27 mouse cellular contexts compared by ENCODE assay signal in the genomic region with DNA sequence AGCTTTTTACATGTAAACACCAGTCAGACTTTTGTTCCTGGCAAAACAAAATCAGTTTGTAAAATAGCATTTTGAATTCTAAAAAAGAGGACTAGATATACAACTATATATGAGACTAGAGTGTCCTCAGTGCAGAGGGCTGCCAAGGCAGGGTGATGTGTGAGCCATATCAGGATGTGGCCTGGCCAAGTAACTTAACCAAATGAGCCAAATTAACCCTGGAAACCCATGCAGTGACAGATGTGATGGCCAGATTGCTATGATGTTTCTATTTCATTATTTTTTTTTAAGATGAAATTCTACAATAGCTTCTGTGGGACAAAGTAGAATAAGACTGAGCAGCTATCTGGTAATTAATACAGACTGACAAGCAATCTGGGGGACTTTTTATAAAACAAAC.
"Had no signal": no experiment of that assay in that cellular context is flagged by ENCODE, and none has a peak within 500 bp of the region (broad histone marks: within the 10 kb centered on the region; RNA-seq: fewer than 3 reads in every experiment).

No protein-coding gene starts in this region.

- H3K4me2 ChIP-seq: heart, embryonic 12.5 days; hindbrain, embryonic 12.5 days; hindbrain, embryonic 15.5 days; intestine, embryonic 15.5 days; limb, embryonic 13.5 days; limb, embryonic 15.5 days; liver, embryonic 12.5 days had no signal

- ATAC-seq: inflammation-experienced regulatory T-cells, adult 6 months; intestine, embryonic 15.5 days; intestine, postnatal 0 days; liver, embryonic 12.5 days had no signal

- DNase-seq: gastrocnemius, adult 2 months; gastrocnemius, postnatal 10 days; gastrocnemius, postnatal 25 days; heart, adult 18-20 months; heart, postnatal 10 days; heart, postnatal 4 days; kidney, adult 18-20 months; kidney, adult 8-10 months; kidney, postnatal 10 days; kidney, postnatal 25 days; kidney, postnatal 4 days; layer of hippocampus, adult 9-11 months; layer of hippocampus, postnatal 36 days; left cerebral cortex, postnatal 4 days had no signal

- H3K9ac ChIP-seq: heart, embryonic 12.5 days; hindbrain, embryonic 12.5 days; hindbrain, embryonic 15.5 days; intestine, embryonic 15.5 days; limb, embryonic 13.5 days; limb, embryonic 15.5 days; liver, embryonic 12.5 days; liver, embryonic 14.5 days had no signal

- H3K36me3 ChIP-seq: heart, embryonic 10.5 days; heart, embryonic 12.5 days; hindbrain, embryonic 10.5 days; hindbrain, embryonic 12.5 days; hindbrain, embryonic 15.5 days; intestine, embryonic 15.5 days; limb, embryonic 13.5 days; limb, embryonic 15.5 days; liver, embryonic 12.5 days had no signal

- H3K27me3 ChIP-seq: heart, embryonic 12.5 days; hindbrain, embryonic 12.5 days; hindbrain, embryonic 15.5 days; intestine, embryonic 15.5 days; limb, embryonic 13.5 days; limb, embryonic 15.5 days; liver, embryonic 12.5 days had no signal

- H3K27ac ChIP-seq: gastrocnemius, adult 2 months; heart, embryonic 10.5 days; hindbrain, embryonic 10.5 days; hindbrain, embryonic 12.5 days; hindbrain, embryonic 15.5 days; intestine, embryonic 15.5 days; layer of hippocampus, adult 2 months; limb, embryonic 13.5 days; limb, embryonic 15.5 days; liver, embryonic 12.5 days; liver, embryonic 14.5 days had no signal

- H3K4me3 ChIP-seq: gastrocnemius, adult 2 months; heart, embryonic 10.5 days; heart, embryonic 12.5 days; hindbrain, embryonic 10.5 days; hindbrain, embryonic 12.5 days; hindbrain, embryonic 15.5 days; intestine, embryonic 15.5 days; layer of hippocampus, adult 2 months; limb, embryonic 13.5 days; limb, embryonic 15.5 days; liver, embryonic 12.5 days had no signal

- H3K4me1 ChIP-seq: intestine, embryonic 15.5 days; limb, embryonic 15.5 days; liver, embryonic 12.5 days had no signal

- H3K9me3 ChIP-seq: heart, embryonic 10.5 days; heart, embryonic 12.5 days; hindbrain, embryonic 10.5 days; hindbrain, embryonic 12.5 days; hindbrain, embryonic 15.5 days; intestine, embryonic 15.5 days; limb, embryonic 13.5 days; limb, embryonic 15.5 days; liver, embryonic 12.5 days had no signal
